Mouse (Mus musculus): ENCODE measurements around the gene Sorcs3. TPM values are rescaled to one million over a fixed set of nuclear protein-coding genes. Genes with fewer than 3 reads are reported as not detected.

The Sorcs3 gene
- polyA plus RNA-seq, 1 experiment from 2014 or later, result 0.46 TPM

DNA sequence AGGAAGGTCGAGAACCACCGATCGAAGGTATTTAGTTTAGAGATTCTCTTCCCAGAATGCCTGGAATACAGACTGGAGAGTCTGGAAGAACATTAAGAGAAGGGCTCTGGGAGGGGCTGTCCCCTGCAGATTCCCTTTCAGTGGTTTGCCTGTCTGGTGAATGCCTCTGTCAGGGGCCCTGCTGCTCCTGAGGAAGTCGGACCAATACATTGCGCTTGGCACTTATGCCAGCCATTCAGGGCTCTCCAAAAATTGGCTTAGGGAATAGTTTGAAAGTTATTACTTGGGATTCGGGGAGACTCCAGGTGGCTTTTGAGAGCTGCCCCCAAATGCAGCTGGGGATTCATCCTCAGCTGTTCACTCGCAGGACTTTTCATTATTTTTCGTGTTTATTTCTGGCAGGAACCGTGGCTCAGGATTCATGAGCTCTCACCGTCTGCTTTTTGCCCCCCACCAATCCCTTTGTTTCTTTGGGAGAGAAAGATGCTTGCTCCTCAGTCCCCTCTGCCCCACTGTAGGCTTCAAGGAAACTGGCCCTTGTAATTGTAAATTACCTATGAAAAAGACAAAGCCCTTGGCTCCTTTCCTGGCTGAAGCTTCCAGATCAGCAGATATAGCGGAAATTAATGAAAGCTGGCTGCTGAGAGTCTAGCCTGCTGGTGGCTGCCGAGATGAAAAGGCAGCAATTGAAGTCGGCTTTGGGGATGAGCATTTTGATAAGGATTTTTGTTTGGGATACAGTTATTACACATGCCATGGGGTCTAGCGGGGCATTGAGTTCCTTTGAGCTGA, 94.8 kb downstream of the Sorcs3 start:
- Histone ChIP-seq H3K36me3 (no peaks in the 10 kb centered on the region), H3K4me1 (no peaks in the 10 kb centered on the region), H3K27me3 (ENCODE audit: low read depth, poor library complexity, severe bottlenecking) (no peaks in the 10 kb centered on the region), H3K27ac (no peak overlapping the region), H3K4me3 (no peak overlapping the region), H3K9me3 (replicated peaks) (no peaks in the 10 kb centered on the region)
- WGBS, result 70% methylated on average over 14 of the region's 14 CpGs
- no peak for DNase-seq (ENCODE audit: low spot score)

DNA sequence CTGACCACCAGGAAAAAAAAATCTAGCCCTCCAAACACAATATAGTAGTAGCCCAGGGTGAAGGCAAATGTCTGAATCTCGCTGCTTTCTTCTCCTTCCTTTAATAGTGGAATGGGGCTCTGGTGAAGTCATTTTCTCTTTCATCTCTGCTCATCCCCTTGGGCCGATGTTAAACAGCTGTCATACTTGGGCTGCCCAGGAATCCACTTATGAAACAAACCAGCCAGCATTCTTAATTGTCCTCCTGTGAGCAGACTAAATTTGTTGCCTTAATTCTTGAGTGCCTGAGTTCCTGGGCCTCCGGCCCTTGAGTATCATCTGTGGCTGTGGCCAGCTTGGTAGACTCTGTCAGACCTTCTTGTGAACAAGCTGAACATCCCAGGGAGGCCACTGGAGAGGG, 95.5 kb downstream of the Sorcs3 start:
- Histone ChIP-seq H3K4me3 (no peak overlapping the region), H3K36me3 (no peaks in the 10 kb centered on the region), H3K9me3 (replicated peaks) (no peaks in the 10 kb centered on the region), H3K27ac (no peak overlapping the region), H3K27me3 (ENCODE audit: low read depth, poor library complexity, severe bottlenecking) (no peaks in the 10 kb centered on the region), H3K4me1 (no peaks in the 10 kb centered on the region)
- WGBS, result 70% methylated on average over 3 of the region's 3 CpGs
- DNase-seq (ENCODE audit: low spot score), result no peak

DNA sequence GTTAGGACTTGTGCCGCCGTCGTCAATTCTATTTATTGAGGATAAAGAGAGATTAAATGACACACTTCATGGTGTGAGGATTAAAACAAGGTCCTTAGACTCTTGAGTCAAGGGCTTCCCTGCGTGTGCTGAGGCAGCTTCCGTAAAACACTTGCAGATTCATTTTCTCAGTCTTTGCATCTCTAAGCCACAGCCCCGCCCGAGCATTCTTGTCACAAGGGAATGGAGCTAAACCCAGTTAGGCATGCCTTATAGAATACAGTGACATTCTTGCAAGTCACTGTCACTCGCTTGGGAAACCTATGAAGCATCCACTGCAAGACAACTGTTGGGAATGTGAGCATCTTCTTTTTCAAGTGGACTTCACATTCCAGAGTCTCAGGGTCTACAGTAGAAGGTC, 102.5 kb downstream of the Sorcs3 start:
- H3K27me3 ChIP-seq (ENCODE audit: low read depth, poor library complexity, severe bottlenecking), result no peaks in the 10 kb centered on the region
- H3K36me3 ChIP-seq, result no peaks in the 10 kb centered on the region
- WGBS, result 87% methylated on average over 8 of the region's 8 CpGs
- H3K4me1 ChIP-seq, result 0 out of 2 replicates have a peak, but pooled peaks cover 3% of the 10 kb centered on the region
- no peak overlapping the region for H3K4me3 ChIP-seq
- H3K27ac ChIP-seq, result no peak overlapping the region
- no peak for DNase-seq (ENCODE audit: low spot score)
- H3K9me3 ChIP-seq (replicated peaks), result no peaks in the 10 kb centered on the region

DNA sequence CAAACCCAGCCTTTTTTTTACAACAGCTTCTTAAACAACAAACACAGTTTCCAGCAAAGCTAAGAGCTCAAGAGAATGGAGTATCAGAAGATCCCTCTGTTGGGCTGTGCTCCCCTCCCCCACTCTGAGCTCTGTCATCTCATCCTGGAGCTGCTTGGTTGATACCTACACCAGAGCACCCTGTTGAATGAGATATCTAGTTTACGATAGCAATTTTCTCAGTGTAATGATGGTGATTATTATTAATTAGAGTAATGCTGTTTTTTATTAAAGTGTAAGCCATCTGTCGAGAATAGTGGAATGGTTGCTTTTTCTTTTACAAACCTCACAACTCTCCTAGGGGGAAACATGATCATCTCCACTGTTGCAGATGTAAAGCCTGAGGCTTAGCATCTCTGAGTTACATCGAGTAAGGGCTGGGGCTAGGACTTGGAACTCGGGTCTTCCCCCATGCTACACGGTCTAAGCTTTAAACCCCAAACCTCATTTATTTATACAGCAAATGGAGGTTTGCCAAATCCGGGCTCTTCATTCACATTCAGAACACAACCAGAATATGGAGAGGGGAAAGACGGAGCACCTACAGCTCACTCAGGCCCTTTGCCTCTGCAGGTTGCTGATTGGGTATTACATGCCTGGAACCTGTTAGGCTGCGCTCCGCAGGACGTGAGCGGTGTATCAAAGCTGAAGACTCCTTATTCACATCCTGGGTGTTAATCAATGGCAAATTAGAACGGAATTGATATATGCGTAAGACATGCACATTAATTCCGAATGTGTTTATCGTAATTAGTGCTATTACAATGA, 103.9 kb downstream of the Sorcs3 start:
- Histone ChIP-seq H3K4me1 (0 out of 2 replicates have a peak, but pooled peaks cover 3% of the 10 kb centered on the region), H3K27me3 (ENCODE audit: low read depth, poor library complexity, severe bottlenecking) (no peaks in the 10 kb centered on the region), H3K36me3 (no peaks in the 10 kb centered on the region), H3K27ac (no peak overlapping the region), H3K9me3 (replicated peaks) (no peaks in the 10 kb centered on the region), H3K4me3 (no peak overlapping the region)
- 74% methylated on average over 15 of the region's 15 CpGs for WGBS
- DNase-seq (ENCODE audit: low spot score), result no peak

DNA sequence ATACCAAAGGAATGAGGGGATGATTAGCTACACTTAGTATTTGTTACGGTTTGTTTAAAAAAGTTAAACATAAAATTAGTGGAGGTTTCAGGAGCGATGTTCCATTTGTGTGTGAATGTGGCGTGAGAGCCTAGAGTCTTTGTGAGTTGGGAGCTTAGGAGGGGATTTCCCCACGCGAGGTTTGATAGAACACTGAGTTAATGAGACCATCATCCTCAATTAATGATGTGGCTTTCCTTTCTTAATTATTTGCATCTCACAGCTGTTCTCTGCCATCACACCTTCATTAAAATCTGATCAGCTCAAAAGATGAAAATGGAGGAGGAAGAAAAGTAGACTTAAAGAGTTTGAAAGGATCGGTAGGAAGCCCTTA, 104.5 kb downstream of the Sorcs3 start:
- DNase-seq (ENCODE audit: low spot score), result no peak
- Histone ChIP-seq H3K4me3 (no peak overlapping the region), H3K27ac (no peak overlapping the region), H3K36me3 (no peaks in the 10 kb centered on the region), H3K27me3 (ENCODE audit: low read depth, poor library complexity, severe bottlenecking) (no peaks in the 10 kb centered on the region), H3K9me3 (replicated peaks) (no peaks in the 10 kb centered on the region), H3K4me1 (0 out of 2 replicates have a peak, but pooled peaks cover 3% of the 10 kb centered on the region)
- WGBS, result 83% methylated on average over 6 of the region's 6 CpGs

DNA sequence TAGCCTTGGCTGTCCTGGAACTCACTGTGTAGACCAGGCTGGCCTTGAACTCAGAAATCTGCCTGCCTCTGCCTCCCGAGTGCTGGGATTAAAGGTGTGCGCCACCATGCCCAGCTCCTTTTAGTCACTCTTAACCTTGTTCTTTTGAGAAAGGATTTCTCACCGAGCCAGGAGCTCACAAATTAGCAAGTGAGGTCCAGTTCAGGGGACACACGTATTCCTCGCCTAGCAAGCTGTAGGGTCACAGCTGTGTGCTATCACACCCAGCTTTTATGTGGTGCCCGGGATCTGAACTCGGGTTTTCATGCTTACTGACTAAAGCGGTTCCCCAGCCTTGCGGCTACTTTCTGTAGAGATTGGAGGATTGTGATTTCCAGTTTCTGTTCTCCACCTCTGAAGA, 108.0 kb downstream of the Sorcs3 start:
- no peaks in the 10 kb centered on the region for H3K36me3 ChIP-seq
- H3K4me3 ChIP-seq, result no peak overlapping the region
- peaks cover 3% of the 10 kb centered on the region; the same call in 1 of the 2 replicates for H3K4me1 ChIP-seq
- 94% methylated on average over 9 of the region's 9 CpGs for WGBS
- H3K27ac ChIP-seq, result no peak overlapping the region
- H3K27me3 ChIP-seq (ENCODE audit: low read depth, poor library complexity, severe bottlenecking), result 0 out of 2 replicates have a peak, but pooled peaks cover 4% of the 10 kb centered on the region
- no peak for DNase-seq (ENCODE audit: low spot score)
- H3K9me3 ChIP-seq (replicated peaks), result no peaks in the 10 kb centered on the region

DNA sequence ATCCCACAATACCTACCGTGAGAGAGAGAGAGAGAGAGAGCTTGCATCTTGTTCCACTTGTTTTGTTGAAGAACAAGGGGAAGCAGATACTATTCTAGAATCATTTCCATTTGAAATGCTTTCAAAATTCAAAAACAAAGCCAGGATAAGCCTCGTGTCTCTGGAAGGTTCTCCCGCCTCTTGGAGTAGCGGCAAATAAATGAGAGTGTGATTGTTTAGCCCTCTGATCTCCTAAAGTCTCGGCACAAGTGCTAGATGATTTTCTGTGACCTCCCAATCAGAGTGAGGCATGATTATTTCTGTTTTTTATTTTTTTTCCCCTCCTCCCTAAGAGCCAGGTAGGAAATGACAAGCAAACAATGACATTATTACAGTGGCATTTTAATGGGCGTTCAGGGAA, 121.3 kb downstream of the Sorcs3 start:
- Histone ChIP-seq H3K27me3 (ENCODE audit: low read depth, poor library complexity, severe bottlenecking) (no peaks in the 10 kb centered on the region), H3K27ac (no peak overlapping the region), H3K4me3 (no peak overlapping the region), H3K4me1 (peaks cover 11% of the 10 kb centered on the region), H3K36me3 (no peaks in the 10 kb centered on the region), H3K9me3 (replicated peaks) (no peaks in the 10 kb centered on the region)
- 78% methylated on average over 6 of the region's 6 CpGs for WGBS
- no peak for DNase-seq (ENCODE audit: low spot score)

DNA sequence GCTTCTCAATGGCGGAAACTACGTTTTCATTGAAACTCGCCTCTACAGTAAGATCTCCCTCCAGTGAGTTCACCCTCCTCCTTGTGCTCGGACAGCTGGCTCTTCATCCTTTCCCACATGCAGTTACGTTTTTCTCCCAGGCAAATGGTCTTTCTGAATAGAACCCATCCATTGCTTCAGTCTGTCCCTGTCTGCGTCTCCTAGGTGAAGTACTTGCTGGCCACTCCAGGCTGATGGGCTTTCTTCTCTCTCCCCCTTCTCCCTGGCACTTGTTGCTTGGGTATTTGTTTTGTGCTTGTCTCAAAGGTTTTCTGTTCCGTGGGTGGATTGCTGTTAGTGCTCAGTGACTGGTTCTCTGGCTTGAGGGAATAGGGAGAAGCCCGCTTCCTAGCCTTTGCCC, 122.3 kb downstream of the Sorcs3 start:
- Histone ChIP-seq H3K4me3 (no peak overlapping the region), H3K36me3 (no peaks in the 10 kb centered on the region), H3K4me1 (peaks cover 8% of the 10 kb centered on the region), H3K9me3 (replicated peaks) (no peaks in the 10 kb centered on the region), H3K27me3 (ENCODE audit: low read depth, poor library complexity, severe bottlenecking) (no peaks in the 10 kb centered on the region), H3K27ac (no peak overlapping the region)
- 86% methylated on average over 8 of the region's 8 CpGs for WGBS
- DNase-seq (ENCODE audit: low spot score), result no peak

DNA sequence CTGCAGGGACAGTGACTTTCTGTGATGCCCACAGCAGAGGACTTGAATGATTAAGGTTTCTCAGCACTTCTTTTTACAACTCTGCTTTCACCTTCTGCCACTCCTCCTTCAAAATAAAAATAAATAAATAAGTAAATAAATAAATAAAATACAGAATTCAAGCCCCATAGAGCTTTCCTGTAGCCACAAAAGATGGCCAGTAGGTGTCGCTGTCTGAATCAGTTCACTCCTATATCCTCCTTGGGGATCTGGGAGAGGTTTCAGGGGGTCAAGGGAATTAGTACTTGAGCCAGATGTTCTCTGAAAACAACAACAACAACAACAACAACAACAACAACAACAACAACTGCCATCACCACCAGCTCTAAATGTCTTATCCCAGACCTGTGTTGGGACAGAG, 125.8 kb downstream of the Sorcs3 start:
- H3K9me3 ChIP-seq (replicated peaks), result no peaks in the 10 kb centered on the region
- H3K4me3 ChIP-seq, result no peak overlapping the region
- 0 out of 2 replicates have a peak, but pooled peaks cover 9% of the 10 kb centered on the region for H3K4me1 ChIP-seq
- no peak overlapping the region for H3K27ac ChIP-seq
- H3K36me3 ChIP-seq, result no peaks in the 10 kb centered on the region
- no peaks in the 10 kb centered on the region for H3K27me3 ChIP-seq (ENCODE audit: low read depth, poor library complexity, severe bottlenecking)
- WGBS, result 25% methylated on average over 1 of the region's 1 CpGs
- no peak for DNase-seq (ENCODE audit: low spot score)

DNA sequence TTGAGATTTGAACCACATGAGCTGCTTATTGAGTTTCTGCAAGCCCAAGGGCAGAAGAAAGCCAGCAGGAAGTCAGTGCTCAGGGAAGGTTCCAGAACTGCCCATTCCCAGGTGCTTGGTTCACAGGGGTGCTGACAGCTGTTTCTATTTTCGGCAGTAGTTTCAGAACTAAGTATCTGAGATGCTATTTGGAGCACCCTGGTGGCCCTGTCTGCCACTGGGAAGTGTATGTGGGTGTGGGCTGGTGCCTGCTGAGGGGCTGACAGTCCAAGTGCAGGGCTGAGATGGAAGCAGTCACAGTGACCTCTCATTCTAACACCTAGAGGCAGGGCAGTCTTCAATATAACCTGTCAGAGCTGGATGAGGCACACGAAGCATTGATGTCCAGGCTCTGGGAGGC, 127.3 kb downstream of the Sorcs3 start:
- no peak overlapping the region for H3K4me3 ChIP-seq

DNA sequence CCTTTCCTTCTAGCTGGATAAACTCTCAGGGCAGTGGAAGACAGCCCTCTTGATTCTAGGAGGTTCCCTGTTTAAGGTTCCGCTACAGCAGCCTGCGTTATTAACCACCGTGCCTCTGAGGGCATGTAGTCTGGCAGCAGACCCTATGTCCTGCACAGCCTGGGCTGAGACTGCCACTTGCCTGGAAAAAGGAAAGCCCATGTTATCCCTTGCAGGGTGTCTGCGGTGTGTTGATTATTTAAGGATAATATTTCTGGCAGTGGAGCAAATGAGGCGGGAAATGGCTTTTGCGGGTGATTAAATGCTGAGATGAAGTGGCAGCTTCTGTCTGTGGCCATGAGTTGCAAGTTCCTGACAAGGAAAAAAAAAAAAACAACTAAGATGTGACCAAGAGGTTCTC, 131.6 kb downstream of the Sorcs3 start:
- WGBS, result 88% methylated on average over 6 of the region's 6 CpGs
- 0 out of 2 replicates have a peak, but pooled peaks cover 9% of the 10 kb centered on the region for H3K4me1 ChIP-seq
- no peaks in the 10 kb centered on the region for H3K9me3 ChIP-seq (replicated peaks)
- H3K4me3 ChIP-seq, result no peak overlapping the region
- DNase-seq (ENCODE audit: low spot score), result no peak
- no peak overlapping the region for H3K27ac ChIP-seq
- H3K27me3 ChIP-seq (ENCODE audit: low read depth, poor library complexity, severe bottlenecking), result no peaks in the 10 kb centered on the region
- H3K36me3 ChIP-seq, result no peaks in the 10 kb centered on the region

More for the DNA sequence above, 127.3 kb downstream of the Sorcs3 start:
- Histone ChIP-seq H3K4me1 (0 out of 2 replicates have a peak, but pooled peaks cover 9% of the 10 kb centered on the region), H3K27ac (no peak overlapping the region), H3K36me3 (no peaks in the 10 kb centered on the region), H3K27me3 (ENCODE audit: low read depth, poor library complexity, severe bottlenecking) (no peaks in the 10 kb centered on the region), H3K9me3 (replicated peaks) (no peaks in the 10 kb centered on the region)
- 71% methylated on average over 2 of the region's 2 CpGs for WGBS
- no peak for DNase-seq (ENCODE audit: low spot score)

DNA sequence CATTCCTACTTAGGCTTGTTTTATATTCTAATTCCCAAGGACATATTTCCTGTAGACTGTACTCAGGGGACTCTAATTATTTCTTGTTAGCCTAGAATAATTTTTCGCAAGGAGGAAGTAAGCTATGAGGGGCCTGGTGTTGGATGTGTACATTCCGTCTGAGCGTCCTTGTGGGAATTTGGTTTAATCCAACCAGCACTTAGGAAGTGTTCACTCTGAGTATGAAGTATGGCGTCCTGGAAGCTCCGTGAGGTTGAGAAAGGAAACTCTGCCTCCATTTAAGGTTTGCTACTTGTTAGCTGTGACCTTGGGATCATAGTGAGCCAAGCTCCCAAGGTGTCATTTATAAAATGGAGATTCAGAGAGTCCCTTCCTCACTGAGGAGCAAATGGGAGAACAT, 132.3 kb downstream of the Sorcs3 start:
- 92% methylated on average over 5 of the region's 5 CpGs for WGBS
- DNase-seq (ENCODE audit: low spot score), result no peak
- H3K9me3 ChIP-seq (replicated peaks), result no peaks in the 10 kb centered on the region
- no peak overlapping the region for H3K27ac ChIP-seq
- H3K36me3 ChIP-seq, result no peaks in the 10 kb centered on the region
- no peaks in the 10 kb centered on the region for H3K27me3 ChIP-seq (ENCODE audit: low read depth, poor library complexity, severe bottlenecking)
- no peak overlapping the region for H3K4me3 ChIP-seq
- peaks cover 15% of the 10 kb centered on the region; the same call in 1 of the 2 replicates for H3K4me1 ChIP-seq

DNA sequence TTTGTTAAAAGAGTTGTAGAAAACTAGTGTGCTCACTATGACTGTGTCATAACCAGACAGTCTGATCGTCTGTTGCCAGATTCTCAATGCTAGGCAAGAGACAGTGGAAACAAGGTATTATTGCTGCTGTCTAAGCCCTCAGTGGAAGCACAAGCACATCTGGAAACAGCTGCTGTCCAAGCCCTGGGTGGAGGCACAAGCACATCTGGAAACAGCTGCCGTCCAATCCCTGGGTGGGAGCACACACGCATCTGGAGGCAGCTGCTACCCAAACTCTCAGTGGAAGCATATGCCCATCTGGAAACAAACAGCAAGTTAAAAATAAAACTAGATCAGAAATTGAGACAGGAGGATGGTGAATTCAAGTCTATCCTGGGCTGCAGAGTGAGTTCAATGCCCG, 136.9 kb downstream of the Sorcs3 start:
- H3K36me3 ChIP-seq, result no peaks in the 10 kb centered on the region
- WGBS, result 71% methylated on average over 4 of the region's 4 CpGs
- H3K27me3 ChIP-seq (ENCODE audit: low read depth, poor library complexity, severe bottlenecking), result no peaks in the 10 kb centered on the region
- H3K4me1 ChIP-seq, result peaks cover 13% of the 10 kb centered on the region
- no peak for DNase-seq (ENCODE audit: low spot score)
- H3K4me3 ChIP-seq, result no peak overlapping the region
- H3K27ac ChIP-seq, result no peak overlapping the region
- no peaks in the 10 kb centered on the region for H3K9me3 ChIP-seq (replicated peaks)
